Mouse (Mus musculus) testis, postnatal 10 days (tissue): ENCODE measurements at regions not wholly inside any gene's neighbourhood (a gene's known extent, or its start where the extent isn't known, plus 50 kb on each side); places are given as distances from the start of the nearest gene placed in this dataset.

Experiments
- DNase-seq: peaks from one replicate; pipeline ENCODE4 v3.0.0; 2021; ENCODE audit warnings: low spot score

GRCm38 (mm10) chr4:33797964-33798363 lies 126.4 kb upstream of the Cnr1 start:
- no peak for DNase-seq

GRCm38 (mm10) chr4:33798654-33799053 lies 125.7 kb upstream of the Cnr1 start:
- no peak for DNase-seq

GRCm38 (mm10) chr4:33799110-33799509 lies 125.3 kb upstream of the Cnr1 start:
- no peak for DNase-seq

GRCm38 (mm10) chr4:33799831-33800230 lies 124.6 kb upstream of the Cnr1 start:
- DNase-seq, result no peak

GRCm38 (mm10) chr4:33812338-33812737 lies 112.1 kb upstream of the Cnr1 start:
- DNase-seq, result no peak

GRCm38 (mm10) chr4:33823850-33824249 lies 100.5 kb upstream of the Cnr1 start:
- no peak for DNase-seq

GRCm38 (mm10) chr4:33833134-33833533 lies 91.3 kb upstream of the Cnr1 start:
- DNase-seq, result no peak

- DNase-seq, result no peak
These were observed 86.0 kb upstream of the Cnr1 start for GRCm38 (mm10) chr4:33838436-33838835.

GRCm38 (mm10) chr4:33840119-33840518 lies 84.3 kb upstream of the Cnr1 start:
- DNase-seq, result no peak

GRCm38 (mm10) chr4:33845611-33846395 lies 78.6 kb upstream of the Cnr1 start:
- DNase-seq, result no peak

- no peak for DNase-seq
These were observed 74.1 kb upstream of the Cnr1 start for GRCm38 (mm10) chr4:33850249-33850648.

GRCm38 (mm10) chr4:33852294-33852693 lies 72.1 kb upstream of the Cnr1 start:
- no peak for DNase-seq

GRCm38 (mm10) chr4:33855112-33855511 lies 69.3 kb upstream of the Cnr1 start:
- DNase-seq, result no peak

GRCm38 (mm10) chr4:33867126-33867525 lies 57.3 kb upstream of the Cnr1 start:
- no peak for DNase-seq

- no peak for DNase-seq
These were observed 55.1 kb upstream of the Cnr1 start for GRCm38 (mm10) chr4:33869317-33869716.
